Mouse (Mus musculus) stomach, embryonic 14.5 days (tissue): ENCODE measurements around the gene Spns3. TPM values are rescaled to one million over a fixed set of nuclear protein-coding genes. Genes with fewer than 3 reads are reported as not detected.
A peak's percentile ranks its signal among the peaks of the same experiment; 100 is the strongest.

Source experiments
- ATAC-seq: fragments of 200-750 bp; cut with Nextera tagmentation; 2 replicates; pipeline ENCODE4 v1.8.0; 2017; ENCODE audit warnings: low read depth, moderate TSS enrichment; ENCODE audit not compliant: insufficient number of reproducible peaks, insufficient read depth, low FRiP score
- H3K27ac ChIP-seq: fragments of 300-500 bp; sonication (generic); 2 replicates; pipeline ENCODE4 v1.5.1; 2014; ENCODE audit warnings: mild to moderate bottlenecking, low read length, moderate library complexity, mixed read lengths
- H3K27me3 ChIP-seq: fragments of 300-500 bp; sonication (generic); 2 replicates; pipeline ENCODE4 v1.6.1; 2014; ENCODE audit warnings: low read length, control low read depth, mixed read lengths; ENCODE audit not compliant: control insufficient read depth, insufficient read depth
- H3K36me3 ChIP-seq: fragments of 300-500 bp; sonication (generic); 2 replicates; pipeline ENCODE4 v1.6.1; 2014; ENCODE audit warnings: mild to moderate bottlenecking, control low read depth, low read length, moderate library complexity, mixed read lengths; ENCODE audit not compliant: control insufficient read depth, insufficient read depth
- H3K4me1 ChIP-seq: fragments of 300-500 bp; sonication (generic); 2 replicates; pipeline ENCODE4 v1.6.1; 2014; ENCODE audit warnings: low read length, control low read depth, mixed read lengths; ENCODE audit not compliant: control insufficient read depth, insufficient read depth
- H3K4me2 ChIP-seq: fragments of 300-500 bp; sonication (generic); replicated peaks from 2 replicates; pipeline ENCODE4 v1.6.1; 2014; ENCODE audit warnings: low read depth, low read length, control low read depth
- H3K4me3 ChIP-seq: fragments of 300-500 bp; sonication (generic); 2 replicates; pipeline ENCODE4 v1.5.1; 2014; ENCODE audit warnings: low read depth, low read length, control low read depth
- H3K9ac ChIP-seq: fragments of 300-500 bp; sonication (generic); replicated peaks from 2 replicates; pipeline ENCODE4 v1.6.1; 2014; ENCODE audit warnings: low read depth, mild to moderate bottlenecking, control low read depth, low read length, moderate library complexity, mixed read lengths
- H3K9me3 ChIP-seq: fragments of 300-500 bp; sonication (generic); 2 replicates; pipeline ENCODE4 v1.6.1; 2016; ENCODE audit warnings: low read depth, low read length, control low read depth; ENCODE audit not compliant: control insufficient read depth
- WGBS: fragments of 180-500 bp; shearing (Covaris S2); extraction: QIAGEN DNeasy Blood & Tissue Kit; methylation state at CpG from one replicate; pipeline ENCODE4 v1.1.7; 2014; 5-methylcytosine and 5-hydroxymethylcytosine counted together
- polyA plus RNA-seq: library from polyadenylated mRNA; unstranded; fragments of >200 nt; fragmentation: Nextera tagmentation; extraction: Ambion mirVana; gene quantifications from 2 replicates; pipeline ENCODE4 v1.2.1, GENCODE M21; 2014

Spns3 gene
- polyA plus RNA-seq, 1 experiment from 2014 or later: not detected

DNA sequence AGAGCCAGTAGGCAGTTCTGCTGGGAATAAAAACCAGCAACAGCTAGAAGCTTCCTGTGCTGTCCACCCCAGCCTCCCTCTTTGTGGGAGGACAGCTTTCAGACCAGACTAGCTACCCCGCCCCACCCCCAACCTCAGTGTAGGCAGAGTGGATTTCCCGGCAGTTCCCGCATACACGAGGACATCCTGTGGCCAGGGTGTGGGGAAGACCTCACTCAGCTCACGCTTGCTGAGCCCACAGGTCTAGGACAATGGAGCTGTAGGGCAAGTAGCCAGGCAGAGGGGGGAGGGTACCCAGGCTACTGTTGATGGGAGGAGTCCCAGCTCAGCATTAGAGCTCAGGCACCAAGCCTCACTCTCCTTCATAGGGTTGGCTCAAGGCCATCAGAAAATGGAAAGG is 81.1 kb downstream of the Spns3 start:
- Histone ChIP-seq H3K9me3 (no peaks in the 10 kb centered on the region), H3K36me3 (no peaks in the 10 kb centered on the region), H3K4me3 (no peak overlapping the region), H3K27ac (peak overlapping the region; percentile 56; the same call in 1 of the 2 replicates), H3K9ac (no peak overlapping the region), H3K27me3 (no peaks in the 10 kb centered on the region), H3K4me1 (peaks cover 31% of the 10 kb centered on the region), H3K4me2 (no peak overlapping the region)
- WGBS: 27% methylated on average over 5 of the region's 5 CpGs
- ATAC-seq: no peak

DNA sequence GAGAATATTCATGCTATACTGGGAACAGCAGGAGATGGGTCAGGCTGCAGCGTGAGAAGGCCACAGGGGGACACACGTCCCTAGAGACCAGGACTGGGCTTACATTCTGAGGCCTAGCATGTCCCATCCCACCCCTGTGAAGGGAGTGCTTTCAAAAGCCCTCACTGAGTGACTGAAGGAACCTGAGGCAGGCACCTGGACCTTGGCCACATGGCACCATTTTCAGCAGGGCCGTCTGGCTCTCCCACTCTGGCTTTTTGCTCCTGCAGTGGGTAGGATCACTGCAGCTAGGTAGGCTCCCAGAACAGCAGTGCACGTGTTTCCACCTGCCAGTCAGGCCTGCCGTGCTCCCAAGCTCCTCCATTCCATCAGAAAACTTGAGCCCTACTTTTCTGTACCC is 81.8 kb downstream of the Spns3 start:
- no peak for ATAC-seq
- Histone ChIP-seq H3K9ac (no peak overlapping the region), H3K27ac (peak overlapping the region; percentile 56; the same call in 1 of the 2 replicates), H3K9me3 (no peaks in the 10 kb centered on the region), H3K36me3 (no peaks in the 10 kb centered on the region), H3K4me2 (no peak overlapping the region), H3K4me3 (no peak overlapping the region), H3K4me1 (peaks cover 31% of the 10 kb centered on the region), H3K27me3 (no peaks in the 10 kb centered on the region)
- WGBS: 77% methylated on average over 5 of the region's 5 CpGs

DNA sequence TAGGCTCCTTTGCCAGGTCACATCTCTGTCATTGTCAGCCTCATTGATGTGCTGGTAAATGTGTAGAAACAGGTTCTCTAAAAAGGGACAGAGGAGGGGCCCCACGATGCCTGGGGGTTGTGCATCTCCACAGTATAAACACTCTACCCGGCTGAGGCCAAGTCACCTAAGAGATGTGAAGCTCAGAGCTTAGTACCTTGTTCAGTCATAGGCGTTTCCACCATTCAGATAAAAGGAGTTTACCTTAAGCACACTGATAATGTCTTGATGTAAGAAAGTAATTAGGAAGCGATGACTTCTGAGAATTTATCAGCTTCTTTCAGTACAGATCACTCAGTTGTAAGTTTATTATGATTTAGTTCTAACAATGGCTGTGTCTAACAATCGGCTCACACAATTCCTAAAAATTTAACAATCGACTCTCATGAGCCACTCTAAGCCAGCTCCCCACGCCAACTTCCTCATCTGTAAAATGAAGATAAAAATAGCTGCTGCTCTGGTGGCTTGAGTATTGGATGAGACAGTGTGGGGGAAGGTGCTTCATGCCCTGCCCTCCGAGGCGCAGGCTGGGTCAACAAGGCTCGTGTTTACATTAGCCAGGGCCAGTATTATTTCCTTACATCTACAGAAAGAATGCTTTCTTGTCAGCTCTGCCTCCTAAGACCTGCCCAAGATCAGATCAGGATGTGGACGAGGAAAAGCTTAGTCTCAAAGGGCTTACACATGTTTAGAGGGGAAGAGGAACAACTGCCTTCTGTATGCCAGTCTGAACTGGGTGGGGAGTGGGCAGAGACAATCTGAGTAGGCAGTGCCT is 83.4 kb downstream of the Spns3 start:
- peak; percentile 87 for ATAC-seq

DNA sequence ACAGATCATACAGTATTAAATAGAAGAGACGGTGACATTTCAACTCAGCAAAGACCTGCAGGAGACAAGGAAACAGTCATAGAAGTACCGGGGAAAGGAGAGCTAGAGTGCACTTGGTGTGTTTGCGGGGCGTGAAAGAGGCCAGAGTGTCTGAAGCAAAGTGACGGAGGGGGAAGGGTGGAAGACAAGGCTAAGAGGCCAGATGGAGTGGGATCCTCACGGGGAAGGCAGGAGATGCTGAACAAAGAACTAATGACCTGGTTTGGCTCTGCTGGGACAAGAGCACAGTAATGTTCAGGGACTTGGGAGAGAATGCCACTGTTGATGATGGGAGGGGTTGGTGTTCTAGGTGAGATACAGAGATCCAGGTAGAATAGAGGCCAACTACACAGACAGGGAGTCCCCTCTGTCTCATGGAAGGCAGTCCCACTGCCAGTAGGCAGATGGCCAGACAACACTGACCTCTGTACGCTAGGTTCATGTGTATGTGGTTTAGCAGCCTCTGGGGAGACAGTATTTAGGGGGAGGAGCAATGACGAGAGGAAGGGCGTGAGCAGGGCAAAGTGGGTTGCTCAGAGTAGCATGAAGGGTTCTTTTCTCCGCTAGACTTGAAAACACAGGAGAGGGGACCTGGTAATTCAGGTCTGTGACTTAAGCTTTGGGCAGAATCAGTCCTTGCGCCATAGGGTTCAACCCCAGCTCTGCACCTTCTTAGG is 84.2 kb downstream of the Spns3 start:
- no peak overlapping the region for H3K4me3 ChIP-seq
- no peaks in the 10 kb centered on the region for H3K27me3 ChIP-seq
- H3K4me2 ChIP-seq: no peak overlapping the region
- WGBS: 48% methylated on average over 11 of the region's 11 CpGs
- ATAC-seq: no peak
- H3K36me3 ChIP-seq: no peaks in the 10 kb centered on the region
- H3K9ac ChIP-seq: no peak overlapping the region
- no peaks in the 10 kb centered on the region for H3K9me3 ChIP-seq
- peaks cover 31% of the 10 kb centered on the region for H3K4me1 ChIP-seq
- H3K27ac ChIP-seq: peak overlapping the region; percentile 77

More for the DNA sequence above, 83.4 kb downstream of the Spns3 start:
- WGBS: 10% methylated on average over 11 of the region's 11 CpGs
- Histone ChIP-seq H3K27ac (peak overlapping the region; percentile 77), H3K4me1 (peaks cover 31% of the 10 kb centered on the region), H3K4me3 (no peak overlapping the region), H3K9me3 (no peaks in the 10 kb centered on the region), H3K4me2 (0 out of 2 replicates have a peak overlapping the region, but pooled peaks have one; percentile 0), H3K27me3 (no peaks in the 10 kb centered on the region), H3K9ac (no peak overlapping the region), H3K36me3 (no peaks in the 10 kb centered on the region)

DNA sequence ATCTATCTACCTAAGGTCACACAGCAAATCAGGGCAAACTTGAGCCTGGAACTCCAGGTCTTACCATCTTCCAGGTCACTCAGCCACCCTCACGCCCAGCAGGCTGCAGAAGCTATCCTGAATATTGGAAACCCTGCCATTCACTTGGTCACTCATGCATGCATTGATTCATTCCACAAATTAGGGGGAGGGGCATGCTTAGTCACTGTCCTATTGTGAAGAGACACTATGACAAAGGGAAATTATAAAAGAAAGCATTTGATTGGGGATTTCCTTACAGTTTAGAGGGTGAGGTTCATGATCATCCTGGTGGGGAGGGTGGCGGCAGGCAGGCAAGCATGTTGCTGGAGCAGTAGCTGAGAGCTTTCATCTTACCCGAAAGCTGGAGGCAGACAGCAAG is 85.5 kb downstream of the Spns3 start:
- Histone ChIP-seq H3K4me1 (peaks cover 31% of the 10 kb centered on the region), H3K9me3 (no peaks in the 10 kb centered on the region)

DNA sequence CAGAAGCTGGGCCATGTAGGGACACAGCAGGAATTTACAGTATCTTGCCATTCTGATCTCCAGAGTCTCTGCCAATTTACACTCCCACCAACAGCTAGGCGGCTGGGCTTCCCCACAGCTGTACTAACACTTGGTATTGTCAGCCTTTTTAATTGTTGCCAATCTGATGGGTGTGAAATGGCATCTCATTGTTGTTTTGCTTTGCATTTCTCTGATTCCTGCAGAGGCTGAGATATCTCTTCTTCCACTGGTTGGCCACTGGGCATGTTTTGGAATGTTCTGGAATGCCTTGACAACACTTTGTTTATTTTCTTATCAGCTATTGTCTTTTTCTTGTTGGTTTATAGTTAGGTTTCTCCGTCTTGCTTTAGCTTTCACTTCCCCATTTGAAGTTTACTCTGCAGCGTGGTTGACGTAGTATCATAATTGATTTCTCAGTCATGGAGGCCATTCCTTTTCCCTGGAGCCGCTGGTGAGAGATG is 88.8 kb downstream of the Spns3 start:
- H3K27ac ChIP-seq: no peak overlapping the region
- no peaks in the 10 kb centered on the region for H3K36me3 ChIP-seq
- no peaks in the 10 kb centered on the region for H3K9me3 ChIP-seq
- no peak overlapping the region for H3K9ac ChIP-seq
- 31% methylated on average over 5 of the region's 5 CpGs for WGBS
- H3K27me3 ChIP-seq: no peaks in the 10 kb centered on the region
- H3K4me2 ChIP-seq: no peak overlapping the region
- ATAC-seq: no peak
- no peak overlapping the region for H3K4me3 ChIP-seq
- H3K4me1 ChIP-seq: peaks cover 16% of the 10 kb centered on the region

More for the DNA sequence above, 85.5 kb downstream of the Spns3 start:
- WGBS: 76% methylated on average over 3 of the region's 3 CpGs
- no peak overlapping the region for H3K4me2 ChIP-seq
- H3K36me3 ChIP-seq: no peaks in the 10 kb centered on the region
- no peaks in the 10 kb centered on the region for H3K27me3 ChIP-seq
- H3K9ac ChIP-seq: no peak overlapping the region
- H3K4me3 ChIP-seq: no peak overlapping the region
- no peak for ATAC-seq
- no peak overlapping the region for H3K27ac ChIP-seq

DNA sequence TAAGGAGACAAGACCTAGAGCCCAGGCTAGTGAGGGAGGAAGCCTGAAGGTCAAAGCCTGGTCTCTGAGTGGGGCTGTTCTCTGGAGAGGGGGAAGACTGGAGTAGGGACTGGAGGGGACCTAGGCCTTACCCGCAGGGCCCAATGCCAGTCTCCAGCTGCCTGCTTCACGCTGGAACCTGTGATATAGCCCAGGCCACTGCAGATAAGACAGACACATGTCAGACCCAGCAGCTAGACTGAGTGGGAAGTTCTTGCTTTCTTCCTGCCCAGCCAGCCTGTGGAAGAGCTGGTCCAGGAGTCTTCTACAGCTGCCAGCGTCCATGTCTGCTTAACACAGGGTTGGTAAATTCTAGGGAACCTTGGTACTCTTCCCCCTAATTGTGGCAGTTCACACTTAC is 91.8 kb downstream of the Spns3 start:
- H3K27me3 ChIP-seq: no peaks in the 10 kb centered on the region
- 0 out of 2 replicates have a peak, but pooled peaks cover 3% of the 10 kb centered on the region for H3K4me1 ChIP-seq
- 81% methylated on average over 3 of the region's 3 CpGs for WGBS
- ATAC-seq: no peak
- H3K9ac ChIP-seq: no peak overlapping the region
- H3K9me3 ChIP-seq: no peaks in the 10 kb centered on the region
- no peaks in the 10 kb centered on the region for H3K36me3 ChIP-seq
- H3K4me2 ChIP-seq: no peak overlapping the region
- peak overlapping the region; percentile 16; the same call in 1 of the 2 replicates for H3K27ac ChIP-seq
- H3K4me3 ChIP-seq: no peak overlapping the region

DNA sequence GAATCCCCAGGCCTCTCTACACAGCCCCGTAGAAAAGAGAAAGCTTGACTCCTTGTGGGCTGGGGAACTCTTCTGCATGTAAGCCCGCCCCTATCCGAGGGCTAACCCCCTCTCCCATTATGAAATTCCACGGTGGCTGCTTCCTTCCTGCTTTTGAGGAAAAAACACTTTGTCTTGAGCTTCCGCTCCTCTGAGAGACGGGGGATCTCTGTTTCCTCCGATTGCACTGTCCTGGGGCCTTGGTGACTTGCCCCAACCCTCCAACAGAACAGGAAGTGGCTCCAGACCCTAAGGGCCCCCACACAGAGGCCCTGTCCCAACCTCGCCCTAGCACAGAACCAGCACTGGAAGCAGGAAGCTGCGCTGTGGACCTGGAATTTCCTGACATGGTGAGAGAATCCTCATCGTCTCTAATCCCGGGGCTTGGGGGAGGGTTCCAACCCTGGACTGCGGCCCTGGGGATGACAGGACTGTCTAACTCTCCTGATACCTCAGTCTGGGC is 92.3 kb downstream of the Spns3 start:
- Histone ChIP-seq H3K27ac (no peak overlapping the region), H3K36me3 (no peaks in the 10 kb centered on the region), H3K9ac (no peak overlapping the region), H3K4me1 (0 out of 2 replicates have a peak, but pooled peaks cover 3% of the 10 kb centered on the region), H3K4me2 (no peak overlapping the region), H3K27me3 (no peaks in the 10 kb centered on the region), H3K9me3 (no peaks in the 10 kb centered on the region), H3K4me3 (no peak overlapping the region)
- 56% methylated on average over 12 of the region's 12 CpGs for WGBS
- ATAC-seq: peak; percentile 42; the same call in 1 of the 2 replicates
